Mouse (Mus musculus) granulocyte monocyte progenitor cell, adult 5-6 weeks (primary cell): ENCODE results near the gene Acp1. TPM values are rescaled to one million over a fixed set of nuclear protein-coding genes. Genes with fewer than 3 reads are reported as not detected.

Source experiments
- ATAC-seq: replicated peaks from 2 replicates; pipeline ENCODE4 v1.8.0; 2016; ENCODE audit warnings: mild to moderate bottlenecking, moderate TSS enrichment, inconsistent platforms; ENCODE audit not compliant: poor library complexity, severe bottlenecking
- total RNA-seq, 2 experiments: library from RNA; stranded (forward) in 1 of 2; stranded (reverse) in 1 of 2; fragments of 200-712, 200-1000 nt in 1 of 2; fragments of >200 nt in 1 of 2; fragmentation: Nextera tagmentation in 1 of 2; gene quantifications; 2 replicates each; pipeline ENCODE4 v1.2.3; 2014 to 2017

The Acp1 gene
- total RNA-seq, 2 experiments from 2014 or later, result 55.3 to 69.7 TPM

DNA sequence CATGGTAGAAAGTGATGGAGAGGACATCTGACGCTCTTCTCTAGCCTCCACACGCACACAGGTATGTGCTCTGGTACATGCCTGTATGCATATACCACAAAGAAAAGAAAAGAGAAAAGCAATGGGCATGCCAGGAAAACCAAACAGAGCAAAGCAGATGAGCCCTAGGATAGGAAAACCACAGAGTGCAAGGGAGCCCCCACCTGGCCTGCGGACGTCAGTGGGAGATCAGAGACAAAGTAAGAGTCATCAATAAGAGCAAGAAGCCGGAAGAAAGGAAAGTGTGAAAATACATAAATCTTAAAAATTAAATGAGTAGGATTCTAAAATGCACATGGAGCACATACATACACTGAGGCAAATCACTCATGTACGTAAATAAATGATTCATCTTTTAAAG, 31.9 kb downstream of the Acp1 start:
- ATAC-seq, result no peak

DNA sequence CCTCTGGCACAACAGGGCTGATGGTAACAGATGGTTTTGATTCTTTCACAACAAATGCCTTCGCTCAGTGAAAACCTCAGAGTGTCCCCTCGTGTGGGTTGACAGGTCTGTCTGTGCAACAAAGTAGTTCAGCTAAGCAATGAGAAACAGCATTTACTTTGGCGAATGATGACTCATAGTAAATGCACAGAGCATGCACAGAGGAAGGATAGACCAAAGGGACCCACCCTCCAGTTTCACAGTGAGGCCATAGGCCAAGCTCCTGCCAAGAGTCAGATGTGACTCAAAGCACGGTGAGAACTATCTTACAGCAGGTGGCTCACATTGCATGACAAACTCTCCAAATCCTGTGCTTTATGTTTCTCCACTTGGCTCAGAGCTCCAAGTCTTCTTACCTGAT, 45.6 kb downstream of the Acp1 start:
- ATAC-seq, result no peak

DNA sequence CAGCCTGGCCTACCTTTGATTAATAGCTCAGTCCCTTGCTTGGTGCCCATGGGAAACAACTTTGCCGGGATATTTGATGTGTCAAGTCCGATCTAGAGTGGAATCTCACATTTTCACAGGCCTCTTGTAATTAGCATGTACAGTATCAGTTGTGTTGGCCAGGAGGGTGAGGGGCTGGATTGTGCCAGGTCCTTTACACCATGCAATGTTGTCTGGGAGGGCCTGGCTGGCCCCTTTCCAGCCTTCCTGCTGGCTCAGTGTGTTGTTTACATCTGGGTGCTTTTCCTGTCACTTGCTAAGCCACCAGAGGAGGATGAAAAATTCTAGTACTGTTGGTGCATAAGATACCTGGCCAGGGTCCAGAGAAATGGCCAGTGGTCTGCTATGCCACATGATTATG, 47.0 kb downstream of the Acp1 start:
- no peak for ATAC-seq

DNA sequence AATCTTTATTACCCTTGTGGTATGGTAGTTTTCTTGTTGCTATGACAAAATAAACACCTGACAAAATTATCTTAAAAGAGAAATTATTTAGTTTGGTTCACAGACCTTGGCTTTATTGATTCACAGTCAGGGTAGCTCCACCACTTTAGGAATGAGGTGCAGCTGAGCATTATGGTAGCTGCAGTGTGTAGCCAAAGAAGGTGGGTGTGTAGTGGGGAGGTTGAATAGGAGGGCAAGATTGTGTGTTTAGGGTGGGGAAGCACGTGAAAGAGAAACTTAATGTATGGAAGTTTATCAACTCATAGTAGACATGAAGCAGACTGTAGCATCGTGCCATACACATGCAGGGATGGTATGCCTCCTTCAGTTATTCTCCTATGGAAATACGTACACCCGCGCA, 55.2 kb downstream of the Acp1 start:
- ATAC-seq, result no peak

DNA sequence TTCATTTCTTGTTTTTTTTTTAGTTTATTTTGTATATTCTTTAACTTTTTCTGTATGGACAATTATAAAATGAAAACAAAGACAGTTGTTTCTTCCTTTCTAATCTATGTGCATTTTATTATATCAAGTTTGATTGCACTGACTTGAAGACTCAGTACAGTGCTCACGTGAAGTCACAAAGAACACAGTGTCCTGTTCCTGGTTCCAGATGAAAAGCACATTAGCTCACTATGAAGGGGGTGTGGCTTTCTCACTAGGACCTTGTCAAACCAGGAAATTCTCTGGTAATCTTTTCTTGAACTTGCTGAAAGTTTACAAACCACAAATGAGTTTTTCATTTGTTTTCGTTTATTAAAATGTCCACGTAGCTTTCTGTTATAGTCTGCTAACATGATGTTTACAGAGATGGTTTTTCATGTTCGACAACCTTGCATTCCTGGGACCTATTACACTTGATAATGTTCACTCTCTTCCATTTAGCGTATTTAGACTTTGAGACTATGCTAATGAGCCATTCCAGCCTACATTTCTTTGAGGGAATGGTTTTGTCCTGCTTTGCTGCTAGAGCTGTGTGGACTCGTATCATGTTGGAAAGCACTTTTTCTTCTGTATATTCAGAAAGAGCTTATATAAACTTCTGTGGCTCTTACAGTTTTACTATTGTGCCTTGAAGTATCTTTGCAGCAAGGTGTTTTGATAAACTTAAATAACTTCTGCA, 55.8 kb downstream of the Acp1 start:
- ATAC-seq, result no peak

DNA sequence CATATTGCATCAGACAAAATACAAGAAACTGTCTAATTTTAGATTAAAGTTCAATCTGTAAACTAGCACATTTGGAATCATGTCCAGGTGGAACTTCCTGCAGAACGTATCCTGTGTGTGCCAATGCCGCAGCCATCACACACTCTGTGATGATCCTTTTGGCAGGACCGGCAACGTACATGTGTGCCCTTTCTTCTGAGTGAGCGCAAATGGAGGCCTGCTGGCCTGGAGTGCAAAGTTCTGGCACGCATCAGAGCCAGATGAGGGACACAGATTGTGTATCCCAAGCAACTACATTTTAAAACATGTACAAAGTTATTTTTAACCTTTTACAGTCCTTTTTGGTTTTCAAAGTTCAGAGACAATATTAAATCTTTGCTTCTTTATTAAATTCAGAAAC, 59.5 kb downstream of the Acp1 start:
- ATAC-seq, result no peak

DNA sequence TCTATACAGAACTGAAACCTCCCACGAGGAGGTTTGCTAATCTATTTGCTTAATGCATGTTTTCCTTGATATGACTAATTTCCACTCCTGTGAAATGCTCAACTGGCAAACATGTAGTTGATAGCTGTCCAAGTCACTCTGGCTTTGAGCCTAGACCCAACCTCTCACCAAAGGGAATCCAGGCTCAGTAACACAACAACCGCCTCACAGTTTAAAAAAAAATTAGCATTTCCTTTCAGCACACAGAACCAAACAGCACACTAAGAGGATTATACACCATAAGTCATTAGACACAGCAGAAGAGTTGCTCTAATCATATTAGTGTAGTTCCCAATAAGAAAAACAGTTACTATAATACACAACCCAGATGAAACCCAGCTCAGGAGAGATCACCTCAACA, 60.5 kb downstream of the Acp1 start:
- ATAC-seq, result no peak

DNA sequence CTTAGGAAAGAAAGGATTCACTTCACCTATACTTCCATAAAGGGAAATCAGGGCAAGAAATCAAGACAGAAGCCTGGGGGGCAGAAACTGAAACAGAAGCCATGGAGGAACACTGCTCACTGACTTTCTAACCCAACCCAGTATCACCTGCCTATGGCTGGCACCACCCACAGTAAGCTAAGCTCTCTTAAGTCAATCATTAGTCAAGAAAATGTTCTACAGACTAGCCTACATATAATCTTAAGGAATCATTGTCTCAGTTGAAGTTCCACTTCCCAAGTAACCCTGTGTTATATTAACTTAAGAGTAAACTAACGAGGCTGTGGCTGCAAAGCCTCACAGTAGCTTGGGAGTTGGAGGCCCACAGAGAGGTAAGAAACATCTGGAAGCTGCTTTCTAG, 62.9 kb downstream of the Acp1 start:
- no peak for ATAC-seq

Other genes with a start within 250 kb of the Acp1 start
- not detected in 2 replicates for gene Alkal2, start 27.3 kb downstream of the Acp1 start, total RNA-seq (2014; fragmentation: Nextera tagmentation)
- gene Alkal2, start 27.3 kb downstream of the Acp1 start, total RNA-seq (2017), result not detected in 2 replicates
- gene Sh3yl1, start 79 bp upstream of the Acp1 start, total RNA-seq (2014; fragmentation: Nextera tagmentation), result 0.28 and 2.4 TPM in 2 replicates
- gene Sh3yl1, start 79 bp upstream of the Acp1 start, total RNA-seq (2017), result 1.2 and 3.0 TPM in 2 replicates
- not detected in 2 replicates for gene Fam110c, start 162.3 kb upstream of the Acp1 start, total RNA-seq (2014; fragmentation: Nextera tagmentation)
- gene Fam110c, start 162.3 kb upstream of the Acp1 start, total RNA-seq (2017), result 0.31 TPM in 1 of 2 replicates, not detected in the other